Mouse (Mus musculus) midbrain, embryonic 16.5 days (tissue): ENCODE data around the gene Naga. TPM values are rescaled to one million over a fixed set of nuclear protein-coding genes. Genes with fewer than 3 reads are reported as not detected.

Experiments used
- ATAC-seq: fragments of 200-750 bp; cut with Nextera tagmentation; 2 replicates; pipeline ENCODE4 v1.8.0; 2017; ENCODE audit warnings: moderate TSS enrichment
- H3K27ac ChIP-seq: fragments of 300-500 bp; sonication (generic); 2 replicates; pipeline ENCODE4 v1.5.1; 2014; ENCODE audit warnings: mild to moderate bottlenecking, low read length, mixed read lengths
- H3K27me3 ChIP-seq: fragments of 300-500 bp; sonication (generic); 2 replicates; pipeline ENCODE4 v1.6.1; 2014; ENCODE audit warnings: low read depth, low read length, mixed read lengths; ENCODE audit not compliant: control insufficient read depth, insufficient read depth
- H3K36me3 ChIP-seq: fragments of 300-500 bp; sonication (generic); 2 replicates; pipeline ENCODE4 v1.6.1; 2014; ENCODE audit warnings: mild to moderate bottlenecking, low read length, moderate library complexity, mixed read lengths; ENCODE audit not compliant: control insufficient read depth, insufficient read depth
- H3K4me1 ChIP-seq: fragments of 300-500 bp; sonication (generic); 2 replicates; pipeline ENCODE4 v1.6.1; 2014; ENCODE audit warnings: mild to moderate bottlenecking, low read length, mixed read lengths; ENCODE audit not compliant: control insufficient read depth, insufficient read depth
- H3K4me2 ChIP-seq: fragments of 300-500 bp; sonication (generic); 2 replicates; pipeline ENCODE4 v1.6.1; 2014; ENCODE audit warnings: mild to moderate bottlenecking, low read length, mixed read lengths
- H3K4me3 ChIP-seq: fragments of 300-500 bp; sonication (generic); 2 replicates; pipeline ENCODE4 v1.5.1; 2014; ENCODE audit warnings: low read depth, mild to moderate bottlenecking, low read length, moderate library complexity, mixed read lengths
- H3K9ac ChIP-seq: fragments of 300-500 bp; sonication (generic); 2 replicates; pipeline ENCODE4 v1.6.1; 2014; ENCODE audit warnings: low read depth, low read length, mixed read lengths
- H3K9me3 ChIP-seq: fragments of 300-500 bp; sonication (generic); replicated peaks from 2 replicates; pipeline ENCODE4 v1.6.1; 2014; ENCODE audit warnings: mild to moderate bottlenecking, low read length, mixed read lengths; ENCODE audit not compliant: control insufficient read depth, poor library complexity, severe bottlenecking
- WGBS: fragments of 180-500 bp; shearing (Covaris S2); extraction: QIAGEN DNeasy Blood & Tissue Kit; methylation state at CpG from one replicate; pipeline ENCODE4 v1.1.7; 2014; 5-methylcytosine and 5-hydroxymethylcytosine counted together
- polyA plus RNA-seq: library from polyadenylated mRNA; unstranded; fragments of >200 nt; fragmentation: Nextera tagmentation; extraction: Ambion mirVana; gene quantifications from 2 replicates; pipeline ENCODE4 v1.2.1, GENCODE M21; 2015

Naga gene
- polyA plus RNA-seq, 1 experiment from 2014 or later: 28.0 TPM

GRCm38 (mm10) chr15:82348999-82349341 lies 10.2 kb upstream of the Naga start:
- Histone ChIP-seq H3K27me3 (no peaks in the 10 kb centered on the region), H3K4me3 (no peak overlapping the region), H3K9me3 (no peaks in the 10 kb centered on the region), H3K4me1 (peaks cover 26% of the 10 kb centered on the region), H3K4me2 (no peak overlapping the region), H3K36me3 (peaks cover 10% of the 10 kb centered on the region), H3K27ac (no peak overlapping the region), H3K9ac (no peak overlapping the region)
- WGBS: 93% methylated on average over 2 of the region's 2 CpGs
- no peak for ATAC-seq

DNA sequence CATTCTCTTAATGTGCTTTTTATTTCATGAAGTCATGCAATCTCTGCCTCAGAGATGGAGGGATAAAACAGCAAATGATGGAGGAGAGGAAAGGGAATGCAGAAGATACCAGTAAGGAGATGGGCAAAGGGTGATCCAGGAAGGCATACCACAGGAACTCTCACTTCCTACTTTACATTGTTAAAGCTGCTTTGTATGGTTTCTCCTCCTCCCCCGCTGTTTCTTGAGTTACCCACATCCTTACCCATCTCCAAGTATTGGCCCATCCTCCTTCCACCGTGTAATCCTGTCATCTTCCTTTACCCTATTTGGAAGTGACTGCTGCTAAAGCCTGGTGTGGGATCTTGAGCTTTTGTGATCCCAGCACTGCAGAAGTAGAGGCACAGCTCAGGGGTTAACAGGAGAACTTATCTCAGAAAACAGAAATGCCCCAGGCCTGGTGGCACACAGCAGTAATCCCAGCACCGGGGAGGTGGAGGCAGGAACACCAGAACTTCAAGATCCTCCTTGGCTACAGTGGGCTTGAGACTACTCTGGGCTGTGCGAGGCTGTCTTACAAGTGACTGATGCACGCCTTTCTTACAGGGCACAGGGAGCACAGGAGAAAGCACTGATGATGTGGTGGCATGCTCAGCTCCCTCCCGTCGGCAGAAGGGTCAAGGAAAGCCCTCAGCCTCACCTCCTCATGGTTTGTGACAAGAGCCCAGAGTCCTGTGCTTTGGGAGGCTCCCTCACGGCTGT lies 9.7 kb upstream of the Naga start:
- H3K4me2 ChIP-seq: no peak overlapping the region
- peaks cover 25% of the 10 kb centered on the region for H3K4me1 ChIP-seq
- no peak for ATAC-seq
- peaks cover 10% of the 10 kb centered on the region for H3K36me3 ChIP-seq
- H3K9ac ChIP-seq: no peak overlapping the region
- no peak overlapping the region for H3K4me3 ChIP-seq
- no peaks in the 10 kb centered on the region for H3K27me3 ChIP-seq
- H3K27ac ChIP-seq: no peak overlapping the region
- 87% methylated on average over 8 of the region's 8 CpGs for WGBS
- no peaks in the 10 kb centered on the region for H3K9me3 ChIP-seq

- H3K4me2 ChIP-seq: no peak overlapping the region
- 90% methylated on average over 12 of the region's 12 CpGs for WGBS
- H3K27me3 ChIP-seq: no peaks in the 10 kb centered on the region
Observed at GRCm38 (mm10) chr15:82347852-82348251, 9.1 kb upstream of the Naga start.

DNA sequence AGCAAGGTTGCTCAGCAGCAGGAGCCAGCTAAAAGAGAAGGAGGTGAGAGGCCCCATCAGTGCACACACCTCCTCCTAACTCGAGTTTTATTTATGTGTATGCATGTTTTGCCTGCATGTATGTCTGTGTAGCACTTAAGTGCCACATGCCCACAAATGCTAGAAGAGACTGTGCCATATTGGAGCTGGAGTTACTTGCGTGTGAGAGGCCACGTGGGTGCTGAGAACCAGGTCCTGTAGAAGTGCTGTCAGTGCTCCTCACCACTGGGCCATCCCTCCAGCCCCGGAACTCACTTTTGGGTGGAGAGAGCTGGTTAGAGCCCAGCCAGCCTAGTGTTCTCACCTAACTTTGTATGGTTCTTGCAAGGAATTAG lies 8.6 kb upstream of the Naga start:
- WGBS: 86% methylated on average over 4 of the region's 4 CpGs
- Histone ChIP-seq H3K9me3 (no peaks in the 10 kb centered on the region), H3K4me2 (peak overlapping the region; percentile 75), H3K4me1 (peaks cover 15% of the 10 kb centered on the region), H3K27ac (no peak overlapping the region; the same call in 1 of the 2 replicates), H3K9ac (peak overlapping the region; percentile 27; the same call in 1 of the 2 replicates), H3K4me3 (peak overlapping the region; percentile 53; the same call in 1 of the 2 replicates), H3K36me3 (peaks cover 10% of the 10 kb centered on the region), H3K27me3 (no peaks in the 10 kb centered on the region; the same call in 1 of the 2 replicates)
- no peak for ATAC-seq

More at GRCm38 (mm10) chr15:82347852-82348251, 9.1 kb upstream of the Naga start:
- H3K36me3 ChIP-seq: peaks cover 10% of the 10 kb centered on the region
- no peaks in the 10 kb centered on the region for H3K9me3 ChIP-seq
- H3K4me1 ChIP-seq: peaks cover 19% of the 10 kb centered on the region
- no peak overlapping the region for H3K4me3 ChIP-seq
- no peak for ATAC-seq
- no peak overlapping the region for H3K9ac ChIP-seq
- no peak overlapping the region for H3K27ac ChIP-seq

DNA sequence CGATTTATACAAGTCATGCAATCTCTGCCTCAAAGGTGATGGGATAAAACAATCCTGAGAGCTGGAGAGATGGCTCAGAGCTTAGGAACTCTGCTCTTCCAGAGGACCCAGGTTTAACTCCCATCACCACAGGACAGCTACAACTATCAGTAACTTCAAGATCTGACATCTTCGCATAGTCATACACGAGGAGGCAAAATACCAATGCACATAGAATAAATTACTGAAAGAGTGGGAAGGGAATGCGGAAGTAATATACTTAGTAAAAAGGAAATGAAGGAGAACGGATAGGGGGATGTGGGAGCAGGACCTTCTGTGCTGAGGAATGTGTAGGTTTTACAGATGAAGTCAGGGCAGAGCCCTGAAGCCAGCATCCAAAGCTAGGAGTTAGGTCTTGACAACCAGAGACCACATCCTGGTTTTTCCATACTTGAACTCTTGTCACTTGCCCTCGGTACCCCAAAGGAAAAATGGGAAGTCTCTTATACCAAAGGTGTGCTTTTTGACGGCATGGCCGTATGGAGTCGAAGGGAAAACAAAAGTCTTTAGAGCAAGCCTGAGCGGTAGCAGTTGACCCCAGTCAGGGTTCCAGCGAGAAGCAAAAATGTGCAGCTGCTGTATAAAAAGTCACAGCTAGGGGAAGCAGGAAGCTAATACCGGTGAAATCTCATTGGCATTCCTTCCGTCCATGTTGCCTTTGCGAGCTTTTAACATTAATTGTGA lies 8.0 kb upstream of the Naga start:
- Histone ChIP-seq H3K27me3 (no peaks in the 10 kb centered on the region; the same call in 1 of the 2 replicates), H3K36me3 (peaks cover 10% of the 10 kb centered on the region), H3K4me3 (peak overlapping the region; percentile 53), H3K27ac (peak overlapping the region; percentile 87), H3K4me1 (peaks cover 10% of the 10 kb centered on the region), H3K9me3 (no peaks in the 10 kb centered on the region), H3K9ac (peak overlapping the region; percentile 72), H3K4me2 (peak overlapping the region; percentile 75)
- 65% methylated on average over 14 of the region's 14 CpGs for WGBS
- ATAC-seq: peak; percentile 0; the same call in 1 of the 2 replicates

DNA sequence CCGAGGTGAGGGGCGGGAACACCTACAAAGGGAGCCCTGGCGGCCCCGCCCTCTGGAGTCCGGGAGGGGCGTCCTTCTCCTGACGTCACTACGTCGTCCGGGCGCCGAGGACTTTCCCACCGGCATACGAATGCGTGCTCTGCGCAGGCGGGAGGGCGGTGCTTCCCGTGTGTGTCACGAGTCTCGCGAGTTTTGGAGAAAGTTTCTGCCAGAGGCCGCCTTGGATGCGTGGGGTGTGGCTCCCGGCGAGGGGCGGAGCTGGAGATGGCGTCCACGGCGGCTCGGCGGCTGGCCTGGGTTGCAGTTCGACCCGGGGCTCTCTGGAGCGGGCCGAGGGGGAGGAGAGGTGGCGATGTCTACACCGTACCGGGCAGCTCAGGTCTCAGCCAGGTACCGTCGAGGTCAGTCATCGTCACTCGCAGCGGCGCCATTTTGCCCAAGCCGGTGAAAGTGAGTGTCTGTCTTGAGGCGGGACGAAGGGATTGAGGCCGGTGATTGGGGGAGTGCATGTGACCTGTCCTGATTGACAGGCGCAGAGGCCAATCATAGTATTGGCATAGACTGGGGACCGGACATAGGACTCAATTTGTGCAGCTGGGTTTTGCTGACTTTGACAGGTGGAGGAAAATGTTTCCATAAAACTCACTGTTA lies 7.2 kb upstream of the Naga start:
- Histone ChIP-seq H3K27ac (peak overlapping the region; percentile 87), H3K9ac (peak overlapping the region; percentile 72), H3K27me3 (no peaks in the 10 kb centered on the region; the same call in 1 of the 2 replicates), H3K9me3 (no peaks in the 10 kb centered on the region), H3K4me2 (peak overlapping the region; percentile 75), H3K36me3 (peaks cover 10% of the 10 kb centered on the region), H3K4me1 (peaks cover 12% of the 10 kb centered on the region), H3K4me3 (peak overlapping the region; percentile 53)
- WGBS: under 1% methylated on average over 51 of the region's 51 CpGs
- peak; percentile 99 for ATAC-seq

DNA sequence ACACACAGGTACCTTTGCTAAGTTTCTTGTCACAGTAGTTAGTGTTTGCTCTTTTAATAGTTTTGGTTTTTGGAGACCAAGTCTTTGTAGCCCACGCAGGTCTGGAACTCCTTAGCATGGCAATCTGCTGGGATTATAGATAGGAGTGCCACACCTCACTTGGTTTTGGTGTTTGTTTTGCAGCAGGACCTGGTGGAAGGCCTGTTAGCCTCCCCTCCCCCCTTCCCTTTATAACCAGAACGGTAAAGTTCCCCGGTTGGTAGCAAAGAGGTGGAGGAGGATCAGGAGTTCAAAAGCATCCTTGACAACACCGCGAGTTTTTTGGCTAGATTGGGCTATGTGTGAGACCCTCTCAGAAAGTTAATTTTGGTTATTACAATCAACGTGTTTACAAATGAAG lies 6.2 kb upstream of the Naga start:
- Histone ChIP-seq H3K4me2 (no peak overlapping the region), H3K4me1 (peaks cover 12% of the 10 kb centered on the region), H3K27me3 (peaks cover 7% of the 10 kb centered on the region), H3K9ac (no peak overlapping the region), H3K4me3 (no peak overlapping the region), H3K36me3 (peaks cover 10% of the 10 kb centered on the region), H3K27ac (no peak overlapping the region), H3K9me3 (no peaks in the 10 kb centered on the region)
- ATAC-seq: no peak
- WGBS: 90% methylated on average over 6 of the region's 6 CpGs

GRCm38 (mm10) chr15:82343368-82344287 lies 4.9 kb upstream of the Naga start:
- H3K4me3 ChIP-seq: no peak overlapping the region
- H3K4me1 ChIP-seq: peaks cover 12% of the 10 kb centered on the region
- H3K27ac ChIP-seq: no peak overlapping the region
- no peak overlapping the region for H3K9ac ChIP-seq
- H3K27me3 ChIP-seq: peaks cover 7% of the 10 kb centered on the region
- no peak overlapping the region for H3K4me2 ChIP-seq
- H3K9me3 ChIP-seq: no peaks in the 10 kb centered on the region
- H3K36me3 ChIP-seq: peaks cover 7% of the 10 kb centered on the region
- 92% methylated on average over 27 of the region's 27 CpGs for WGBS
- ATAC-seq: no peak
